Mouse (Mus musculus): Measurements from ENCODE around the gene Foxi2. TPM values are rescaled to one million over a fixed set of nuclear protein-coding genes. Genes with fewer than 3 reads are reported as not detected.

Gene Foxi2
- total RNA-seq (2021) = not detected

DNA sequence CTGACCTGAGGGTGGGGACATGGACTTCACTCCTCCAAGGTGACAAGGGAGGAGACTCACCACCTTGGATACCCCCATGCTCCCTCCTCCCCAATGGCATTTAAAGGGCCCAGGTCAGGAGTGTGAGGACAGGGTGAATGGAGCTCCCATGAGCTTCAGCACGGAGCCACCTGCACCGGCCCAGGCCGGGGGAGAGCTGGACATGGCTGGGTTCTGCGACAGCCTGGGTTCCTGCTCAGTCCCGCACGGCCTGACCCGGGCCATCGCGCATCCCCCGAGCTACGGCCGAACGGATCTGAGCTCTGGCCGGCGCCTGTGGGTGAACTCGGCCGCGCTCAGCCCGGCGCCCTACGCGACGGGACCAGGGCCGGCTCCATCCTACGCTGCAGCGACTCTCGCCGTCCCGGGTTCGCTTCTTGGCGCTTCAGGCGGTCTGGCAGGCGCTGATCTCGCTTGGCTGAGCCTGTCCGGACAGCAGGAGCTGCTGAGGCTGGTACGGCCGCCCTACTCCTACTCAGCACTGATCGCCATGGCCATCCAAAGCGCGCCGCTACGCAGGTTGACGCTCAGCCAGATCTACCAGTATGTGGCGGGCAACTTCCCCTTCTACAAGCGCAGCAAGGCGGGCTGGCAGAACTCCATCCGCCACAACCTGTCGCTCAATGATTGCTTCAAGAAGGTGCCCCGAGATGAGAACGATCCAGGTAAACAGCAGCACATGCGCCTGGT, at the start of gene Foxi2:
Foxi2 (plus strand) TSS at position 72 of the 729 bp plus-strand sequence.
- intact Hi-C loops (cut with DNase I) = no loop called here
- DNase-seq (ENCODE audit: low spot score) = no peak

DNA sequence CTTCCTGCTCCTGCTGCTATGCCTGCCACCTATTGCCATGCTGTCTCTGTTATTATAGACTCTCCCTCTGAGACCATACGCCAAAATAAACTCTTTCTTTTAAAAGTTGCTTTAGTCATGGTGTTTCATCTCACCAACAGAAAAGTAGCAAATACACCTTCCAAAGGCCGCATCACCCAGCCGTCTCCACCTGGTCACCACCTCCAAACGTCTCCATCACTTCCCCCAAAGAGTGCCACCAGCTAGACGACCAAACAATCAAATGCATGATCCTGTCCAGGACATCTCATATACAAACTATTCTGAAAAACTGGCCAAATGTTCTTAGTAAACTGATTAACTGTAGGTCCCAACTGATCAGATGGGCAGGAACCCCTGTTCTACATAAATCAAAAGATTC, 45.5 kb upstream of the Foxi2 start:
- DNase-seq (ENCODE audit: low spot score) = no peak
- intact Hi-C loops (cut with DNase I) = no loop called here

DNA sequence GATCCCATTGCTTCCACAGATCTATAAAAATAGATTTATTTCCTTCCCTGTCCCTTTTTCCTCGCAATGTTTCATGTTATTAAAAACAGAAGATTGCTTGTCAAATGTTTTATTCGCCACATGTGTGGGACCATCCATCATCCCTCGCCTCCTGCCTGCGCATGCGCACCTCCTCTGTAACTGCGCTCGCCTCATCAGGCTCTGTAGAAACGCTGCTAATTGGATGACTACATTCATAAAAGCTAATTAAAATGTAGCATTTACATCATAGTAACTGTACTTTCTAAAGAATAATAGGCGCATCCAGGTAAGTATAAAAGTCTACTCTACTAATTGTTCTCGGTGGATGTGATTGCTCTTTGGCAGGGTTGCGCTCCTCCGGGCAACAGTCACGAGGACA, 34.1 kb upstream of the Foxi2 start:
- intact Hi-C loops (cut with DNase I) = no loop called here
- DNase-seq (ENCODE audit: low spot score) = no peak

GRCm38 (mm10) chr7:135376932-135377331, 33.2 kb upstream of the Foxi2 start:
- DNase-seq (ENCODE audit: low spot score) = no peak
- intact Hi-C loops (cut with DNase I) = no loop called here

DNA sequence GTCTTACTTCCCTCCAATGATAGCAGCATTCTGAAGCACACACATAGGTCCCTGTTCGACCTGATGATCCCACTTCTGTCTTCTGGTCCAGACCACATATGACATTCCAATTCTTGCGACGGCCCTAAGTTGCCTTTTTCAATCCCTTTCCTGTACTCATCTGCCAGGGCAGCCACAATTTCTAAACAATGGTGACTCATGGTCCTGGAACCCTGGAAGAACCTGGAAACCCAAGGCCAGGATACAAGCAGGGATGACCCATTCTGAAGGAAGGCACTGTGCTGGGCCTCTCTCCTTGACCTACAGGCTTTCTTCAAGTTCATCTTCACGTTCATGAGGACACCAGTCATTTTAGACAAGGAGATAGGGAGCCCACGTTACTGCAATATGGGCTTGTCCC, 31.8 kb upstream of the Foxi2 start:
- no peak for DNase-seq (ENCODE audit: low spot score)
- intact Hi-C loops (cut with DNase I) = no loop called here

DNA sequence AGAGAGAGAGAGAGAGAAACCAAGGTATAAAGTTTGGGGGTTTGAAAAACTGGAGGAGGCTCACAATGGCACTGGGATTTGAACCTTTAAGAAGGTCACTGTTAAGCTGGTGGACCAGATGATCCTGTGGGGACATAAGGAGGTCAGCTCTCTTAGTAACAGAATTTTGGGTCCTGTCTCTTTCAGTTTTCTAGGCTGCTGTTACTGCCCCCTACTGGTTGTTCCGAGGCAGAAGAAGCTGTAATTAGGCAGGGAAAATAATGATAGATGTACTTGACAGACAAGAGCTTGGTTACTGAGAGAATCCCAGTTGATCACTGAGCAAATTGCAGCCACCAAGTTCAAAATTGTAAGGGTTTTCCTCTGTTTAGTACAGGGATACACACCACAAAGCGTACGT, 21.1 kb upstream of the Foxi2 start:
- DNase-seq (ENCODE audit: low spot score) = no peak
- intact Hi-C loops (cut with DNase I) = no loop called here

- intact Hi-C loops (cut with DNase I) = no loop called here
- no peak for DNase-seq (ENCODE audit: low spot score)
Observed at GRCm38 (mm10) chr7:135392949-135393542, 17.1 kb upstream of the Foxi2 start.

DNA sequence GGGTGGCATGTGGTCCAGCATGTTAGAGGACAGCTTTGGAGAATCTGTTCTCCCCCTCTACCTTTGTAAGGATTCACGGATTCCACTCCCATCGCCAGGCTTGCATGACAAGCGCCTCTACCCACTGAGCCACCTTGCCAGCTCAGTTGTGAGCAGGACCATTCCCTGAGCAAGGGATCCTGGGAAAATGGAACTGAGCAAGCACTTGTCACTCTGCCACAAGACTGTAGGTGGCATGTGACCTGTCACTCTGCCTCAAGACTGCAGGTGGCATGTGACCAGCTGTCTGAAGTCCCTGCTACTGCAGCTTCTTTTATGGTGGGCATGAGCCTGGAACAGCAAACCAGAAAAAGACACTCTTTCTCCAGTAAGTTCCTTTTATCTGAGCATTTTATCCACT, 15.7 kb upstream of the Foxi2 start:
- intact Hi-C loops (cut with DNase I) = no loop called here
- DNase-seq (ENCODE audit: low spot score) = no peak

- intact Hi-C loops (cut with DNase I) = no loop called here
Observed at GRCm38 (mm10) chr7:135395242-135395641, 14.9 kb upstream of the Foxi2 start.

DNA sequence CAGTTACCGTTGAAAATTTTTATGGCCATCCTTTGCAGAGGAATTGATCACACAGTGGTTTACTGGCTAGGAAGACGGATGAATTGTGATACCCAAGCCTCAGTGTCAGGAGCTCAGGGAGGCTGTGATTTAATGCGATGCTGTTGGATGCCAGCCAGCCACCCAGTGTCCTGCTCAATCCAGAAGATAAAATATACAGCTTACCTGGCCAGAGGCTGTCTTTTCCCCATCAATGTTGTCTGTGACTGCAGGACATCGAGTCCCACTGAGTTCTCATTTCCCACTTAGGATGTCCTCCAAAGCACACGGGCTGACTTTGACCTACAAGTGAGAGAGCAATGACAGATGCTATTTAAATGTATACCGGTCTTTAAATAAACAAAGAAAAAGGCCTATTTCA, 13.0 kb upstream of the Foxi2 start:
- no peak for DNase-seq (ENCODE audit: low spot score)
- intact Hi-C loops (cut with DNase I) = no loop called here

More at GRCm38 (mm10) chr7:135395242-135395641, 14.9 kb upstream of the Foxi2 start:
- no peak for DNase-seq (ENCODE audit: low spot score)

- intact Hi-C loops (cut with DNase I) = no loop called here
- DNase-seq (ENCODE audit: low spot score) = no peak
Observed at GRCm38 (mm10) chr7:135397874-135398273, 12.2 kb upstream of the Foxi2 start.

DNA sequence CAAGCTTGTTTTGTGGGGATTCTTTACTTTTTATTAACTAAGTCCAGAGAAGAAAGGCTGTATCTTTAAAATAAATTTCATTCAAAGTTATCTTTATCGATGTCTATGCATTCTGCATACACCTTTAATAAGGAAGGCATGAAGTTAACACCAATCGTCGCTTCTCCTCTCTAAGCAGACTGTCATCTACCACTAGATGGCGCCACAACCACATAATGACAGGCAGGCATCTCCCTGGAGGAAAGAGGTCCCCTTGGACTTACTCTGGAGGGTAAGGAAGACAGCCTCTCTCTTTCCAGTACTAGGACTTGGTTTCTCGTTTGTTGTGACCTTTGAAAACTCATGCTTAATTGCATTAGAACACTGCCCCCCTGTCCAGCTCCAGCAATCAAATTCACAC, 6.7 kb upstream of the Foxi2 start:
- DNase-seq (ENCODE audit: low spot score) = no peak
- intact Hi-C loops (cut with DNase I) = loop anchor here (1.0 to 5.0 kb wide), 3 partner anchors 62 to 229 kb away; no protein-coding TSS in a partner anchor

GRCm38 (mm10) chr7:135406761-135407160, 3.3 kb upstream of the Foxi2 start:
- intact Hi-C loops (cut with DNase I) = no loop called here
- no peak for DNase-seq (ENCODE audit: low spot score)

DNA sequence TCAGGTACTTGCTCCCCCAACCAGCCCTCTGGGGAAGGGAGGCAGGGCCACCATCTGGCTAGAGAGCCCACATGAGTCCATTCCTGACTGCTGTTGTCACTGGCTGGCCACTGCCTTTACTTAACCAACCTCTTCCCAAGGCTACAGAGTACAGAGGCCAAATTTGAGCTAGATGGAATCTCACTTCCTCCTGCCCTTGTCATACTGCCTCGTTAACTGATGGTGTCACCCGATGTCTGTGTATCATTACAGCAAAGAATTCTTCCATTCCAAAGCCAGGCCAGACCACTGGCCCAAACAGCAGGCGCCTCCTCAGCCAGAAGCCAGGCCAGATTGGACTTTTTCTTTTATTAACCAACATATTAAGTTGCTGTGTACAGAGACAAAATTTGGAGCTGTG, 1.6 kb upstream of the Foxi2 start:
- intact Hi-C loops (cut with DNase I) = no loop called here
- no peak for DNase-seq (ENCODE audit: low spot score)

DNA sequence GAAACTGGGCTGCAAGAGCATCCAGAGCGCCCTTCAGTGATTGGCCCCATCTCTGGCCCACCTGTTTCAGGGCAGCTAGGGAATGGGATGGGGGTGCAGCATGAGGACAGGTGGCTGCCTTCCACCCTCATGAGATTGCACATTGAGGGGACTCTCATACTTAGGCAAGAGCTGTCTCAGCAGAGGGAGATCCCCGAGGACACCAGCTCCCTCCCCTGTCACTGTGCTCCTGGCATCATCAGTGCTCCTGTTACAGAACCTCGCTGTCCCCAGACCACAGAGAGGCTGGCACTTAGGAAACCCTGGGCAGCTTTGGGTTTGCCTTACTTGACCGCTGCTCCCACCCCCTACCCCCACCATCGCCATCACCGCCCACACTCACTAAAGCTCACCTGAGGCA, 2.2 kb downstream of the Foxi2 start:
- intact Hi-C loops (cut with DNase I) = no loop called here
- DNase-seq (ENCODE audit: low spot score) = no peak

GRCm38 (mm10) chr7:135428840-135429239, 18.7 kb downstream of the Foxi2 start:
- intact Hi-C loops (cut with DNase I) = no loop called here
- DNase-seq (ENCODE audit: low spot score) = no peak

GRCm38 (mm10) chr7:135430903-135431302, 20.8 kb downstream of the Foxi2 start:
- DNase-seq (ENCODE audit: low spot score) = no peak
- intact Hi-C loops (cut with DNase I) = no loop called here

DNA sequence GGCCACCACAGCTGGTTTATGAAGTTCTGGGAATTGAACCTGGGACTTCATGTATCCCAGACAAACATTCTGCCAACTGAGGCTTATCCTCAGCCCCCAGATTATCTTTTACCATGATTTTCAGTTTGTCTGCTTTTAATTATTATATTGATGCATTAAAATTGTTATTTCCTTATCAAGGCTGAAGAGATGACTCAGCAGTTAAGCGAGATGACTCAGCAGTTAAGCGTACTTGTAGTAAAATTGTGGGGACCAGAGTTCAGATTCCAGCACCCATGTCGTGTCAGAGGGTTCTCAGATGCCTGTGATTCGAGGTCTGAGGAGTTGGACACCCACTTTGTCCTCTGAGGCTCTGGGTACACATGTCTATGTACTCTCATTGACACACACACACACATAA, 33.8 kb downstream of the Foxi2 start:
- intact Hi-C loops (cut with DNase I) = no loop called here
- no peak for DNase-seq (ENCODE audit: low spot score)

GRCm38 (mm10) chr7:135451340-135451739, 41.2 kb downstream of the Foxi2 start:
- DNase-seq (ENCODE audit: low spot score) = no peak
- intact Hi-C loops (cut with DNase I) = no loop called here

GRCm38 (mm10) chr7:135452366-135452765, 42.3 kb downstream of the Foxi2 start:
- intact Hi-C loops (cut with DNase I) = no loop called here
- no peak for DNase-seq (ENCODE audit: low spot score)

DNA sequence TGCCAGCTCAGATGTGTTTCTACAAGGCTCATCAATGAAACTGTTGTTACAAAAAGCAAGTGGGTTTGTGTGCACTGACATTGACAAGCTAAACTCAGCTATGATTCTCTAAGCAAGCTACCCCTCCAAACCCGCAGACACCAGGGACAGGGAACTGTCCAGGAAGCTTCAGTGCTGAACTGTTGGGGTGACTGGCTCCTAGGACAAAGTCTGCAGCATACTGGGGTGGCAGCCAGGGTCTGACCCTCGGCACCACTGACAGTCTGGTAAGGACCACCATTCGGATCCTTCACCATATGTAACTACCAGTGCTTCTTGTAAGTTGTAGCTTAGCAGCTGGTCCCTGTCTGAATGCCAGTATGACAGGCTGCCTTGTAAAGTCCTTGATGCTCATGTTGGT, 43.6 kb downstream of the Foxi2 start:
- intact Hi-C loops (cut with DNase I) = no loop called here
- DNase-seq (ENCODE audit: low spot score) = no peak
